Mouse (Mus musculus) heart, embryonic 14.5 days (tissue): ENCODE measurements around the gene Ttc21a. TPM values are rescaled to one million over a fixed set of nuclear protein-coding genes. Genes with fewer than 3 reads are reported as not detected.

Source experiments
- ATAC-seq: fragments of 200-750 bp; cut with Nextera tagmentation; 2 replicates; pipeline ENCODE4 v1.8.0; 2017; ENCODE audit warnings: low read depth, moderate TSS enrichment; ENCODE audit not compliant: insufficient number of reproducible peaks, insufficient read depth, low FRiP score
- H3K27ac ChIP-seq, 2 experiments: fragments of 200-500 bp in 1 of 2; fragments of 300-500 bp in 1 of 2; sonication (generic) in 1 of 2; replicated peaks in 1 of 2; 2 replicates each; pipeline ENCODE4 v1.5.1; 2012 to 2014; ENCODE audit warnings: low read depth in 2 of 2, low read length in 2 of 2, control low read depth in 1 of 2, mild to moderate bottlenecking in 1 of 2, mixed read lengths in 1 of 2; ENCODE audit not compliant: control insufficient read depth in 1 of 2, insufficient read depth in 1 of 2
- H3K27me3 ChIP-seq: fragments of 300-500 bp; sonication (generic); 2 replicates; pipeline ENCODE4 v1.6.1; 2014; ENCODE audit warnings: mild to moderate bottlenecking, low read length, control low read depth; ENCODE audit not compliant: control insufficient read depth, insufficient read depth
- H3K36me3 ChIP-seq: fragments of 300-500 bp; sonication (generic); 2 replicates; pipeline ENCODE4 v1.6.1; 2014; ENCODE audit warnings: mild to moderate bottlenecking, control low read depth, low read length, mixed read lengths; ENCODE audit not compliant: control insufficient read depth, insufficient read depth
- H3K4me1 ChIP-seq, 2 experiments: fragments of 200-500 bp in 1 of 2; fragments of 300-500 bp in 1 of 2; sonication (generic) in 1 of 2; 2 replicates each; pipeline ENCODE4 v1.6.1; 2012 to 2014; ENCODE audit warnings: low read length in 2 of 2, control low read depth in 1 of 2, mixed read lengths in 1 of 2; ENCODE audit not compliant: control insufficient read depth in 2 of 2, insufficient read depth in 2 of 2
- H3K4me2 ChIP-seq: fragments of 300-500 bp; sonication (generic); 2 replicates; pipeline ENCODE4 v1.6.1; 2014; ENCODE audit warnings: mild to moderate bottlenecking, low read length
- H3K4me3 ChIP-seq, 2 experiments: fragments of 200-500 bp in 1 of 2; fragments of 300-500 bp in 1 of 2; sonication (generic) in 1 of 2; 2 replicates each; pipeline ENCODE4 v1.5.1; 2012 to 2014; ENCODE audit warnings: low read length in 2 of 2, mild to moderate bottlenecking in 2 of 2, control low read depth in 1 of 2, low read depth in 1 of 2, moderate library complexity in 1 of 2; ENCODE audit not compliant: control insufficient read depth in 1 of 2, insufficient read depth in 1 of 2
- H3K9ac ChIP-seq: fragments of 300-500 bp; sonication (generic); 2 replicates; pipeline ENCODE4 v1.6.1; 2014; ENCODE audit warnings: mild to moderate bottlenecking, low read length
- H3K9me3 ChIP-seq: fragments of 300-500 bp; sonication (generic); 2 replicates; pipeline ENCODE4 v1.6.1; 2016; ENCODE audit warnings: low read length, control low read depth; ENCODE audit not compliant: control insufficient read depth
- WGBS: fragments of 180-500 bp; shearing (Covaris S2); extraction: QIAGEN DNeasy Blood & Tissue Kit; methylation state at CpG from one replicate; pipeline ENCODE4 v1.1.7; 2014; 5-methylcytosine and 5-hydroxymethylcytosine counted together
- polyA plus RNA-seq: library from polyadenylated mRNA; unstranded; fragments of >200 nt; fragmentation: Nextera tagmentation; extraction: Ambion mirVana; gene quantifications from 2 replicates; pipeline ENCODE4 v1.2.1, GENCODE M21; 2014

The Ttc21a gene
- polyA plus RNA-seq, 1 experiment from 2014 or later = 0.49 TPM

DNA sequence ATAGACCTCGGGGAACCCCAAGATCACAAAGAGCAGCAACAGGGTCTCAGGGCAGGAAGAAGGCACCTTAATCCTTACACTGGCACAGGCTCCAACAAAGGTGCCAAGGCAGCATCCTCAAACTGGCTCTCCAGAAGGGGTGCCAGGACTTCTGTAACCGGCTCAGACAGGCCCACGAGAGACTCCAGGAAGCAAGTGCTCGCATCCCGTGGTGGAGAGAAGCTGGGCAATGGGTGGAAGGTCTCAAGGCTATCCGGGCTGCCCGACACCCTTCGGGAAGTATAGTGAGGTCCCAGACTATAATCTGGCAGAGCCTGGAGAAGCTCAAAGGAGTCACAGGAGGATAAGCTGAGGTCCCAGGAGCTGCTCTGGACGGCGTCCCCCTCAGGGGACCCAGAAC, 34.8 kb downstream of the Ttc21a start:
- no peak overlapping the region for H3K9ac ChIP-seq
- H3K4me3 ChIP-seq = no peak overlapping the region
- H3K27ac ChIP-seq = no peak overlapping the region
- no peaks in the 10 kb centered on the region for H3K9me3 ChIP-seq
- peaks cover 45% of the 10 kb centered on the region for H3K36me3 ChIP-seq
- H3K4me2 ChIP-seq = no peak overlapping the region
- ATAC-seq = no peak
- WGBS = 91% methylated on average over 10 of the region's 10 CpGs
- H3K27me3 ChIP-seq = no peaks in the 10 kb centered on the region
- peaks cover 21 to 36% of the 10 kb centered on the region in 2 experiments for H3K4me1 ChIP-seq

DNA sequence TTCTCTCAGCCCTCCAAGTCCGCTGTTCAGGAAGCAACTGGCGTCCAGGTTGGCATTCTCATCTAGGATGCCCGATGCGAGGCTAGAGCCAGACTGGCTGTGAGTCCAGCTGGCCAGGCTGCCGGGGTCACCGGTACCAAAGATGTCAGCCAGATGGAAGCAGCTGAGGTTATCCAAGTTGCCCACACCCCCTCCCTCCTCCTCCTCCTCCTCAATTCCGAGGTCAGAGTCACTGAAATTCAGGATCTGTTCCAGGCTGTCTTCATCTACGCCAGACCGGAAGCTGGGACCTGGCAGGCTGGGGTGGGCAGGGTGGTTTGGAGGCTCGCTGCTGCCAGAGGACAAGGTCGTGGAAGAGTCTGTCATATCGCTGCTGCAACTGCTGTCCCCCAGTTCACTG, 35.2 kb downstream of the Ttc21a start:
- H3K9ac ChIP-seq = no peak overlapping the region
- peaks cover 25 to 40% of the 10 kb centered on the region in 2 experiments for H3K4me1 ChIP-seq
- H3K9me3 ChIP-seq = no peaks in the 10 kb centered on the region
- no peaks in the 10 kb centered on the region for H3K27me3 ChIP-seq
- no peak overlapping the region for H3K27ac ChIP-seq
- WGBS = 80% methylated on average over 12 of the region's 12 CpGs
- peaks cover 45% of the 10 kb centered on the region for H3K36me3 ChIP-seq
- no peak overlapping the region for H3K4me3 ChIP-seq
- H3K4me2 ChIP-seq = no peak overlapping the region
- ATAC-seq = no peak

DNA sequence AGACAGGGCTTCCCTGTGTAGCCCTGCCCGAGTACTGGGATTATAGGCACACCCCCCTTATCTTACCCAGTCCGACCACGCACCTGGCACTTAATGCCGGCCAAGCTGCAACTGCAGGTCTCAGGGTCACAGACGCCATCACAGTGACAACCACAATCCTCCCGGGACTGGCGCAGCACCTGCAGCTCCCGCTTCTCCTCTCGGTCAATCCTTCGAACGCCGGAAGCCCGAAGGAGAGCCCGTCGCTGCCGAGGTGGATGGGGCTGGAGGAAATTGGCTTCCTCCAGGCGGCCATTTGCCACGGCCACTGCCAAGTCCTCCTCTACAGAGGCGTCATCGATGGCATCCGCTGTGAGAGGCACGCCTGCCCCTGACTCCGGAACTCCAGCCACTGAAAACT, 35.9 kb downstream of the Ttc21a start:
- Histone ChIP-seq H3K4me2 (no peak overlapping the region), H3K27me3 (no peaks in the 10 kb centered on the region), H3K4me1 (peaks cover 32 to 47% of the 10 kb centered on the region in 2 experiments), H3K27ac (no peak overlapping the region), H3K36me3 (peaks cover 45% of the 10 kb centered on the region), H3K9ac (no peak overlapping the region), H3K4me3 (no peak overlapping the region), H3K9me3 (no peaks in the 10 kb centered on the region)
- 93% methylated on average over 23 of the region's 23 CpGs for WGBS
- no peak for ATAC-seq

DNA sequence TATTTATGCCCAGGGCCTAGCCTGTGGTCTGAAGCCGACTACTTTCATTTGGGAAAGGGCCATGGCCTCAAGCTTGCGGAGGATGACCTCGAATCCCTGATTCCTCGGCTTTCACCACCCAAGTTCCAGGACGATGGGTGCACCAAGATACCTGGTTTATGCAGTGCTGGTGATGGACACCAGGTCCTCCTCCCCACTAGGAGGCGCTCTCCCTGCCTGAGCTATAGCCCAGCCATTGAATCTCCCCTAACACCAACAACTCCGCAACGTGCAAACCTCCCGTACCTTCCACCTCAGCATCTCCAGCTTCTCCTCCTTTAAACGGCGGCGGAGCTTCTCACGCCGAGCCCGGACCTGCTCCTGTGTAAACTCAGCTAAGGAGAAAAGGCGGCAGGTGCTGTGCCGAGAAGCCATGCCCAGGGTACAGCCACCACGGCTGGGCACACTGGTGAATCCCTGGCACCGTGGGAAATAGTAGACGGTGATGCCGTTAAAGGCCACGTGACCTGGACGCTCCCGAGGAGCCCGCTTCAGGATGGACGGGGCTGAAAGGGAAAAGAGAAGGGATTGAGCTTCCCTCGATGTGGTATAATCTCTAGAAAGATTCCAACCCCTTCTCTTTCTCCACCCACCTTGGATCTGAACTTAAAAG, 36.6 kb downstream of the Ttc21a start:
- H3K9ac ChIP-seq = no peak overlapping the region
- peaks cover 39 to 52% of the 10 kb centered on the region in 2 experiments for H3K4me1 ChIP-seq
- ATAC-seq = no peak
- no peak overlapping the region for H3K4me3 ChIP-seq
- H3K36me3 ChIP-seq = peaks cover 45% of the 10 kb centered on the region
- no peaks in the 10 kb centered on the region for H3K9me3 ChIP-seq
- no peak overlapping the region for H3K4me2 ChIP-seq
- 88% methylated on average over 27 of the region's 27 CpGs for WGBS
- H3K27me3 ChIP-seq = no peaks in the 10 kb centered on the region
- H3K27ac ChIP-seq = no peak overlapping the region

DNA sequence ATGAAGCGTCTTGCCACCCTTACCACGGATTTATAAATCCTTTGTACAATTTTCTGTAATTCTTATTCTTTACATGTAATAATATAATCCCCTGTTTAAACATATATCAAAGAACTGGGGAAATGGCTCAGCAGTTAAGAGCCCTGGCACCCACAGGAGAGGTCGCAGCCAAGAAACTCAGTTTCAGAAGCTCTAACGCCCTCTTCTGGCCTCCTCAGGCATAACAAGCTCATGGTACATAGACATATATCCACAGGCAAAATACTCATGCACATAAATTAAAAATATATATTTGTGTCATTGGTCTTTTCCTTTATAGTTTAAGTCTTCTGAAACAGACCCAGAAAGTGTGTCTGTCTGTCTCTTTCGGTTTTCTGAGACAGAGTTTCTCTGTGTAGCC, 37.2 kb downstream of the Ttc21a start:
- Histone ChIP-seq H3K9me3 (no peaks in the 10 kb centered on the region), H3K27me3 (no peaks in the 10 kb centered on the region), H3K36me3 (peaks cover 45% of the 10 kb centered on the region), H3K4me1 (peaks cover 41 to 52% of the 10 kb centered on the region in 2 experiments), H3K9ac (no peak overlapping the region), H3K4me3 (no peak overlapping the region), H3K4me2 (no peak overlapping the region), H3K27ac (no peak overlapping the region)
- 75% methylated on average over 5 of the region's 5 CpGs for WGBS
- ATAC-seq = no peak

DNA sequence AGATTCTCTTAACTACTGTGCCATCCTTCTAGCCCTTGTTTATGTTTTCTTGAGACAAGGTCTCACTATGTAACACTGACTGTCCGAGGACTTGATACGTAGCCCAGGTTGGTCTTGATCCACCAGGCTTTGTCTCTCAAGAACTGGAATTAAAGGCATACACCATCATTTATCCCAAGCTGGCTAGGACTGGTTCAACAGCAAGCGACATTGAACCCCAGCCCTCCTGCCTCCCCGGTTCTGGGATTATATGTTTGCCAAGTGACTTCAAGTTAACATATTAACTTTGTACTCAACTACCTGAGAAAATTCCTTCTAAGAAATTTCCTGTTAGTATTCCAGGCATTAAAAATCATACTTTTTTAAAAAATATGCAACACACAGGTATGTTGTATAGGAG, 37.9 kb downstream of the Ttc21a start:
- no peak overlapping the region for H3K27ac ChIP-seq
- H3K4me3 ChIP-seq = no peak overlapping the region
- H3K36me3 ChIP-seq = peaks cover 45% of the 10 kb centered on the region
- WGBS = 97% methylated on average over 4 of the region's 4 CpGs
- no peak for ATAC-seq
- H3K4me1 ChIP-seq = peaks cover 41 to 52% of the 10 kb centered on the region in 2 experiments
- H3K4me2 ChIP-seq = no peak overlapping the region
- no peak overlapping the region for H3K9ac ChIP-seq
- no peaks in the 10 kb centered on the region for H3K9me3 ChIP-seq
- H3K27me3 ChIP-seq = no peaks in the 10 kb centered on the region

DNA sequence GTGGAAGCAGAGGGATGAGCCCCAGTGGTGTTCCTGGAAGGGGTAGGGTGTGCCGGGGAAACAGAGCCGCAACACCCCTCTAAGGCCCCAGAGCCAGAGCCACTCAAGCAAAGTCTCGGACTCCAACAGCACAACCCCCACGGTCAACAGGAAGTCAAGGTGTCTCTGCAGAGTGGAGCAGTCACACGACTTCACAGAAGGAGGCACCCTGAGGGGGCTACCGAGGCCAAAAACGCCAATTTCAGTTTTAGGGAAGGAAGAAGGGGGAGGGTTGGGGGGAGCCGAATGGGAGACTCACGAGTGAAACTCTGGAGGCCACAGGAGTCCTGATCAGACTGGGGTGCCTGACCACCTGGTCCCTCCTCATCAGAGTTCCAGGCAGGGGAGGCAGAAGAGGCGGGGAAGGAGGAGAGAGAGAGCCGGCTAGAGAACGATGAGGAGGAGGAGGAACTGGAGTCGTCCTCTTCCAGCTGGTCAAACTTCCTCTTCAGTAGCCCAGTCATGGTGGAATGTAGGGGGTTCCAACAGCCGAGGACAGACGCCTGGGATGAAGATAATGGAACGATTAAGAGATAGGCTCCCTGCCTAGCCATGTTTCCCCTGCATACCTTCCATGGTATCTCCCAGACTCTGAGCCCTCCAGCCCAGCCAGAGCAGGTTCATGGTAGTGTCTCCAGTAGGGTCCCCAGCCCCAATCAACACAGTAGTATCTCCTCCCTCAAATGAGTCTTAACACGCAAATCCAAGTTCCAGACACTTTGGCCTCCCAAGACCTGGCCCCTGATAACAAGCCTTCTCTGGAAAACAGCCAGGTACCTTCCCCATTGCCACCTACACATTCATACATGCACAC, 39.5 kb downstream of the Ttc21a start:
- no peak overlapping the region for H3K4me3 ChIP-seq
- H3K36me3 ChIP-seq = peaks cover 35% of the 10 kb centered on the region
- peak overlapping the region in 1 of 2 experiments; percentile 51; a peak in 2 of 4 replicates for H3K27ac ChIP-seq
- H3K9ac ChIP-seq = peak overlapping the region; percentile 52
- ATAC-seq = no peak
- WGBS = 21% methylated on average over 17 of the region's 17 CpGs
- H3K27me3 ChIP-seq = no peaks in the 10 kb centered on the region
- H3K4me2 ChIP-seq = peak overlapping the region; percentile 43
- no peaks in the 10 kb centered on the region for H3K9me3 ChIP-seq
- peaks cover 46 to 55% of the 10 kb centered on the region in 2 experiments for H3K4me1 ChIP-seq
